Mouse (Mus musculus): ENCODE data around the gene Ivl. TPM values are rescaled to one million over a fixed set of nuclear protein-coding genes. Genes with fewer than 3 reads are reported as not detected.

The Ivl gene
- polyA plus RNA-seq, 1 experiment, result not detected

- TF ChIP-seq CTCF (IDR thresholded peaks at IDR 0.05; ENCODE audit: control insufficient read depth, insufficient read depth, low read length), result no peak
- TF ChIP-seq POLR2A (IDR thresholded peaks at IDR 0.05; ENCODE audit: borderline replicate concordance, control insufficient read depth, low read depth, low read length), result no peak
- Histone ChIP-seq H3K27ac (ENCODE audit: control insufficient read depth, insufficient read depth, low read depth, low read length, poor library complexity) (no peak overlapping the region), H3K4me3 (replicated peaks; ENCODE audit: control insufficient read depth, low read depth, low read length) (no peak overlapping the region), H3K4me1 (ENCODE audit: control insufficient read depth, insufficient read depth, low read length) (no peaks in the 10 kb centered on the region)
- WGBS, result 71% methylated on average over 3 of the region's 3 CpGs
These were observed 13.7 kb upstream of the Ivl start for GRCm38 (mm10) chr3:92587190-92587589.

GRCm38 (mm10) chr3:92585055-92585454, 11.5 kb upstream of the Ivl start:
- TF ChIP-seq CTCF (IDR thresholded peaks at IDR 0.05; ENCODE audit: control insufficient read depth, insufficient read depth, low read length) (no peak), POLR2A (IDR thresholded peaks at IDR 0.05; ENCODE audit: borderline replicate concordance, control insufficient read depth, low read depth, low read length) (no peak)
- Histone ChIP-seq H3K4me3 (replicated peaks; ENCODE audit: control insufficient read depth, low read depth, low read length) (no peak overlapping the region), H3K27ac (ENCODE audit: control insufficient read depth, insufficient read depth, low read depth, low read length, poor library complexity) (no peak overlapping the region), H3K4me1 (ENCODE audit: control insufficient read depth, insufficient read depth, low read length) (no peaks in the 10 kb centered on the region)
- 50% methylated on average over 1 of the region's 1 CpGs for WGBS

GRCm38 (mm10) chr3:92583164-92583826, 9.8 kb upstream of the Ivl start:
- WGBS, result 75% methylated on average over 3 of the region's 3 CpGs

GRCm38 (mm10) chr3:92579508-92579907, 6.0 kb upstream of the Ivl start:
- Histone ChIP-seq H3K4me3 (replicated peaks; ENCODE audit: control insufficient read depth, low read depth, low read length) (no peak overlapping the region), H3K27ac (ENCODE audit: control insufficient read depth, insufficient read depth, low read depth, low read length, poor library complexity) (no peak overlapping the region), H3K4me1 (ENCODE audit: control insufficient read depth, insufficient read depth, low read length) (no peaks in the 10 kb centered on the region)
- WGBS, result 76% methylated on average over 1 of the region's 1 CpGs
- no peak for TF ChIP-seq CTCF (IDR thresholded peaks at IDR 0.05; ENCODE audit: control insufficient read depth, insufficient read depth, low read length)

More at GRCm38 (mm10) chr3:92583164-92583826, 9.8 kb upstream of the Ivl start:
- Histone ChIP-seq H3K4me3 (replicated peaks; ENCODE audit: control insufficient read depth, low read depth, low read length) (no peak overlapping the region), H3K27ac (ENCODE audit: control insufficient read depth, insufficient read depth, low read depth, low read length, poor library complexity) (no peak overlapping the region), H3K4me1 (ENCODE audit: control insufficient read depth, insufficient read depth, low read length) (no peaks in the 10 kb centered on the region)
- TF ChIP-seq POLR2A (IDR thresholded peaks at IDR 0.05; ENCODE audit: borderline replicate concordance, control insufficient read depth, low read depth, low read length) (no peak), CTCF (IDR thresholded peaks at IDR 0.05; ENCODE audit: control insufficient read depth, insufficient read depth, low read length) (no peak)

GRCm38 (mm10) chr3:92578652-92579413, 5.3 kb upstream of the Ivl start:
- no peaks in the 10 kb centered on the region for H3K4me1 ChIP-seq (ENCODE audit: control insufficient read depth, insufficient read depth, low read length)
- WGBS, result 79% methylated on average over 4 of the region's 4 CpGs
- TF ChIP-seq POLR2A (IDR thresholded peaks at IDR 0.05; ENCODE audit: borderline replicate concordance, control insufficient read depth, low read depth, low read length), result no peak
- TF ChIP-seq CTCF (IDR thresholded peaks at IDR 0.05; ENCODE audit: control insufficient read depth, insufficient read depth, low read length), result no peak
- H3K27ac ChIP-seq (ENCODE audit: control insufficient read depth, insufficient read depth, low read depth, low read length, poor library complexity), result no peak overlapping the region
- H3K4me3 ChIP-seq (replicated peaks; ENCODE audit: control insufficient read depth, low read depth, low read length), result no peak overlapping the region

- Histone ChIP-seq H3K4me1 (ENCODE audit: control insufficient read depth, insufficient read depth, low read length) (no peaks in the 10 kb centered on the region), H3K4me3 (replicated peaks; ENCODE audit: control insufficient read depth, low read depth, low read length) (no peak overlapping the region), H3K27ac (ENCODE audit: control insufficient read depth, insufficient read depth, low read depth, low read length, poor library complexity) (no peak overlapping the region)
- TF ChIP-seq CTCF (IDR thresholded peaks at IDR 0.05; ENCODE audit: control insufficient read depth, insufficient read depth, low read length) (no peak), POLR2A (IDR thresholded peaks at IDR 0.05; ENCODE audit: borderline replicate concordance, control insufficient read depth, low read depth, low read length) (no peak)
- 22% methylated on average over 2 of the region's 2 CpGs for WGBS
These were observed 900 bp downstream of the Ivl start for GRCm38 (mm10) chr3:92572514-92573155.

- 78% methylated on average over 2 of the region's 2 CpGs for WGBS
These were observed 4.8 kb downstream of the Ivl start for GRCm38 (mm10) chr3:92568752-92569151.

GRCm38 (mm10) chr3:92565418-92565817, 8.1 kb downstream of the Ivl start:
- H3K27ac ChIP-seq (ENCODE audit: control insufficient read depth, insufficient read depth, low read depth, low read length, poor library complexity), result no peak overlapping the region
- H3K4me1 ChIP-seq (ENCODE audit: control insufficient read depth, insufficient read depth, low read length), result no peaks in the 10 kb centered on the region
- no peak for TF ChIP-seq POLR2A (IDR thresholded peaks at IDR 0.05; ENCODE audit: borderline replicate concordance, control insufficient read depth, low read depth, low read length)
- no peak overlapping the region for H3K4me3 ChIP-seq (replicated peaks; ENCODE audit: control insufficient read depth, low read depth, low read length)

More at GRCm38 (mm10) chr3:92568752-92569151, 4.8 kb downstream of the Ivl start:
- Histone ChIP-seq H3K27ac (ENCODE audit: control insufficient read depth, insufficient read depth, low read depth, low read length, poor library complexity) (no peak overlapping the region), H3K4me1 (ENCODE audit: control insufficient read depth, insufficient read depth, low read length) (no peaks in the 10 kb centered on the region), H3K4me3 (replicated peaks; ENCODE audit: control insufficient read depth, low read depth, low read length) (no peak overlapping the region)
- TF ChIP-seq POLR2A (IDR thresholded peaks at IDR 0.05; ENCODE audit: borderline replicate concordance, control insufficient read depth, low read depth, low read length) (no peak), CTCF (IDR thresholded peaks at IDR 0.05; ENCODE audit: control insufficient read depth, insufficient read depth, low read length) (no peak)

Measured in bone marrow, adult 2 months (tissue).